Mouse (Mus musculus) heart, adult 2 months (tissue): ENCODE results near the gene Rnf212b. TPM values are rescaled to one million over a fixed set of nuclear protein-coding genes. Genes with fewer than 3 reads are reported as not detected.

ENCODE experiments used
- DNase-seq, 2 experiments: peaks; one replicate each; pipeline ENCODE4 v3.0.0; 2021
- H3K27ac ChIP-seq: fragments of 200-600 bp; 2 replicates; pipeline ENCODE4 v1.8.1; 2022
- H3K27me3 ChIP-seq: fragments of 200-500 bp; 2 replicates; pipeline ENCODE4 v1.6.1; 2012; ENCODE audit warnings: mild to moderate bottlenecking, low read length, inconsistent platforms, mixed read lengths; ENCODE audit not compliant: control insufficient read depth, insufficient read depth
- H3K36me3 ChIP-seq: fragments of 200-500 bp; 2 replicates; pipeline ENCODE4 v1.6.1; 2012; ENCODE audit warnings: low read length, inconsistent platforms; ENCODE audit not compliant: control insufficient read depth, insufficient read depth
- H3K4me1 ChIP-seq: fragments of 200-500 bp; 2 replicates; pipeline ENCODE4 v1.6.1; 2011; ENCODE audit warnings: low read length; ENCODE audit not compliant: control insufficient read depth, insufficient read depth
- H3K4me3 ChIP-seq: fragments of 200-600 bp; 2 replicates; pipeline ENCODE4 v1.8.1; 2022
- H3K79me2 ChIP-seq: fragments of 200-500 bp; replicated peaks from 2 replicates; pipeline ENCODE4 v1.6.1; 2012; ENCODE audit warnings: mild to moderate bottlenecking, inconsistent platforms, low read length, moderate library complexity, mixed read lengths; ENCODE audit not compliant: control insufficient read depth, insufficient read depth
- H3K9ac ChIP-seq: fragments of 200-500 bp; 2 replicates; pipeline ENCODE4 v1.6.1; 2012; ENCODE audit warnings: low read depth, mild to moderate bottlenecking, control low read depth, inconsistent platforms, low read length, mixed read lengths
- CTCF ChIP-seq: fragments of 200-600 bp; IDR thresholded peaks from 2 replicates; pipeline ENCODE4 v1.8.1; 2022; ENCODE audit warnings: antibody characterized with exemption, mild to moderate bottlenecking, moderate library complexity
- EP300 ChIP-seq: fragments of 200-500 bp; IDR thresholded peaks from 2 replicates; pipeline ENCODE4 v1.6.1; 2011; ENCODE audit warnings: low read depth, low read length, control low read depth; ENCODE audit not compliant: insufficient read depth
- POLR2A ChIP-seq: fragments of 200-500 bp; IDR thresholded peaks from 2 replicates; pipeline ENCODE4 v1.6.1; 2011; ENCODE audit warnings: mild to moderate bottlenecking, low read depth, low read length, control low read depth; ENCODE audit not compliant: insufficient read depth
- WGBS: fragments of 180-500 bp; shearing (Covaris S2); methylation state at CpG from one replicate; pipeline ENCODE4 v1.1.7; 2018; 5-methylcytosine and 5-hydroxymethylcytosine counted together
- intact Hi-C: fragments of 180-260 bp; cut with DNase I; formaldehyde crosslinking; loops from one replicate; pipeline ENCODE4 v1.15.1; 2025
- polyA plus RNA-seq: library from polyadenylated mRNA; depleted of rRNA; stranded (reverse); fragments of >200 nt; gene quantifications from 2 replicates; pipeline ENCODE4 v1.2.3, GENCODE M21; 2012
- total RNA-seq, 2 experiments: library from RNA; stranded (reverse); gene quantifications; 2 replicates each; pipeline ENCODE4 v1.2.3; 2021

Gene Rnf212b
- total and polyA plus RNA-seq, 3 experiments = 0.21 TPM; not detected in 2

DNA sequence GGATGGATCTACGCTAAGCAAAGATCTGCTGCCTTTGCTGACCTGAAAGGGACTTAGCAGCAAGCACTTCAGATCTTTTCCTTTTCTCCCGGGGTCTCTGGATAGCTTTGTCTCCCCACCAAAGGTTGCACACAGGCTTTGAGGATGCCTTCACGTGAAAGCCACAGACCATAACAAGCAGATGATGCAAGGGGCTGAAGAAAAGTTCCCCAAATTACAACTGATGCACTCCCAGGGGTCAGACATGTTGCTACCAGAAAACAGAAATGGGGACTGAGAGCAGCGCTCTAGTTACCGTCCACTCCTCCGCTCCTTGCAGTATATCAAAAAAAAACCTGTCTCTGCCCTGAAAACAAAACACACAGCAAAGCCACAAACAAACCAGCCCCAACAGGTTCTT is 21.8 kb upstream of the Rnf212b start:
- Histone ChIP-seq H3K9ac (no peak overlapping the region), H3K79me2 (no peaks in the 10 kb centered on the region), H3K27me3 (no peaks in the 10 kb centered on the region), H3K36me3 (no peaks in the 10 kb centered on the region), H3K4me1 (no peaks in the 10 kb centered on the region), H3K27ac (no peak overlapping the region), H3K4me3 (no peak overlapping the region)
- TF ChIP-seq POLR2A = no peak
- 75% methylated on average over 6 of the region's 6 CpGs for WGBS
- intact Hi-C loops = no loop called here
- DNase-seq = no peak

DNA sequence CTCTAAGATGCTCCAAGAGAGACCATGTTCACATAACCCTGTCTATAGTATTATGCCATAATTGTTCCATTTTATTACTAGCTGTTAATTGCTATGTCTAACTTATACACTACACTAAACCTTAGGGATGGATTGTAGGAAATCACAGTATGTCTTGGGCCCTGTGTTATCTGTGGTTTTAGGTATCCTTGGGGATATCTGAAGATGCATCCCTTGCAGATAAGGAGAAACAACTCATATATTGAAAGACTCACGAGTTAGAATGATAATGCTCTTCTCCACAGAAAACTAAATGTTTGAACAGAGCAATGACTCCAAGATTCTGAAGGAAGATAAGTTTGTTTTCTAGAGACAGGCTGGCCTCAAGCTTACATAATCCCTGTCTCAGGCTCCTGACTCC is 20.6 kb upstream of the Rnf212b start:
- H3K27ac ChIP-seq = no peak overlapping the region
- no peak for TF ChIP-seq EP300
- no peak for TF ChIP-seq POLR2A
- no peak for TF ChIP-seq CTCF
- H3K27me3 ChIP-seq = no peaks in the 10 kb centered on the region
- H3K4me1 ChIP-seq = no peaks in the 10 kb centered on the region
- H3K36me3 ChIP-seq = no peaks in the 10 kb centered on the region
- intact Hi-C loops = no loop called here
- 39% methylated on average over 1 of the region's 1 CpGs for WGBS
- H3K9ac ChIP-seq = no peak overlapping the region
- no peak for DNase-seq
- no peak overlapping the region for H3K4me3 ChIP-seq
- no peaks in the 10 kb centered on the region for H3K79me2 ChIP-seq

DNA sequence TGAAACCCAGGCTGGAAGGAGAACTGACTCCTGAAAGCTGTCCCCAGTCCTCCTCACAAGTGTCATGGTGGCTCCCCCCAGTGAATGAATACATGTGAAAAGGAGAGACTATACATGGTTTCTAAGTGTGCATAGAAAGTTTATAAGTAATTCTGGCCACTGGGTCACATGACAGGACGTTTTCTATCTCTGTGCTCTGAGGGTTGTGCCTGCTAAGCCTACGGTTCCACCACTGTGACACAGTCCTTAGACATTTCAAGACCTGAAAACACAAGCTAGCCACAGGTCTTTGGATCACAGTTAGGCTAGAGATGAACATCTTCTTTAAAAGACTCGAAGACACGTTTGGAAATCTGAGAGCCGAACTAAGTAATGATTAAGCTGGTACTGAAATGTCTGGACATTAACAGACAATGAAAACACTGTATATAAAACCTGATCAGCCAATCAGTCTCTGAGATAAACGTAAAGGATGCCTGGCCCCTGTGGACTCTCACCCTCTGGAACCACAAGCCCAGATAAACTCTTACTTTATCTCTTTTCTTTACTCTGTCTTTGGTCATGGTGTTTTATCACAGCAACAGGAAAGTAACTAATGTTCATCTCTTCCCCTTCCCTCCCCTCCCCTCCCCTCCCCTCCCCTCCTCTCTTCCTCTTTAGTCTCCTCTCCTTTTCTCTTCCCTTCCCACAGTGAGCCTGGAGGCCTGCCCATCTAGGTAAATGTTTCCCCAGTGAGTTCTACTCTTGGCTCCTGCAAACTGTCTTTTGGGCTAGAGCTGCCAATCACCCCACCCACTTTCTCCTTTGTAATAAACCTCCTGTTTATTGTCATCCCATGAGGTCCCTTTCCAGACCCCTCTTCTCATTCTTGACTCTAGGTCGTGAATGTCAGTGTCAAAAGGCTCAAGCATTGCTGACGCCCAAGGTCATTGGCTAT is 19.8 kb upstream of the Rnf212b start:
- no peaks in the 10 kb centered on the region for H3K4me1 ChIP-seq
- 70% methylated on average over 8 of the region's 8 CpGs for WGBS
- no peak for DNase-seq
- intact Hi-C loops = no loop called here
- H3K79me2 ChIP-seq = no peaks in the 10 kb centered on the region
- no peak overlapping the region for H3K9ac ChIP-seq
- no peaks in the 10 kb centered on the region for H3K27me3 ChIP-seq
- H3K4me3 ChIP-seq = no peak overlapping the region
- H3K27ac ChIP-seq = no peak overlapping the region
- TF ChIP-seq CTCF (no peak), POLR2A (no peak), EP300 (no peak)
- H3K36me3 ChIP-seq = no peaks in the 10 kb centered on the region

DNA sequence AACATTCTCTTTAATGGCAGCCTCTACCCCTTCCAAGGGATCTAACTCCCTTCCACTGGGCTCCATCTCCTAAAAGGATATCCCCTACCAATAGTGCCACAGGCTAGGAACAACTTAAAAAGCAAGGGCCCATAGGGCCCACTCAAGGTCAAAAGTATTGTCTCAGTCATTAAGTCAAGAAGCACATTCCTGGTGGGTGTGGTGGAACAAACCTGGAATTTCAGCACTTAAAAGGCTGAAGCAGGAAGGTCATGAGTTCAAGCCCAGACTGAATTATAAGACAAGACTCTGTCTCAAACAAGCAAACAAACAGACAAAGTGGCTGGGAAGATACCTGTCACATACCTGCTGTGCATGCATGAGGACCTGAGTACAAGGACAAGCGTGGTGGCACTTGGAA is 18.0 kb upstream of the Rnf212b start:
- no peak overlapping the region for H3K4me3 ChIP-seq
- H3K4me1 ChIP-seq = no peaks in the 10 kb centered on the region
- H3K9ac ChIP-seq = no peak overlapping the region
- TF ChIP-seq EP300 = no peak
- TF ChIP-seq CTCF = no peak
- TF ChIP-seq POLR2A = no peak
- no peaks in the 10 kb centered on the region for H3K27me3 ChIP-seq
- no peak for DNase-seq
- intact Hi-C loops = no loop called here
- H3K79me2 ChIP-seq = no peaks in the 10 kb centered on the region
- no peak overlapping the region for H3K27ac ChIP-seq
- 96% methylated on average over 1 of the region's 1 CpGs for WGBS
- no peaks in the 10 kb centered on the region for H3K36me3 ChIP-seq

DNA sequence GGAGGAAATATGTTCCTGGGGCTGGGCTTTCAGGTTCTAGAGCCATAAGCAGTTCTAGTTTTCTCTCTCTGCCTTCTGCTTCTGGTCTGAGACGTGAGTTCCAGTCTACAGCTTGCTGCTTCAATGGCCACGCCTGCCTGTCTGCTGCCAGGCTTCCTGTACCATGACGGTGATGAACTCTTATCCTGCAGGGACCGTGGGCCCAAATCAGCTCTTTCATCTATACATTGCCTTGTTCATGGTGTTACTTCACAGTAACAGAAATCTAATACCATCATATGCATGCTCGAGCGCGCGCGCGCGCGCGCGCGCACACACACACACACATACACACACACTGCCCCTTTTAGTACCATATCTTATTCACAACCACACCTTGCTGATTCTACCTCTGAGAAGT is 17.2 kb upstream of the Rnf212b start:
- H3K4me1 ChIP-seq = no peaks in the 10 kb centered on the region
- WGBS = 91% methylated on average over 15 of the region's 15 CpGs
- no peaks in the 10 kb centered on the region for H3K27me3 ChIP-seq
- no peak overlapping the region for H3K9ac ChIP-seq
- TF ChIP-seq EP300 (no peak), CTCF (no peak), POLR2A (no peak)
- intact Hi-C loops = no loop called here
- no peak overlapping the region for H3K4me3 ChIP-seq
- H3K36me3 ChIP-seq = no peaks in the 10 kb centered on the region
- no peaks in the 10 kb centered on the region for H3K79me2 ChIP-seq
- no peak overlapping the region for H3K27ac ChIP-seq
- no peak for DNase-seq

DNA sequence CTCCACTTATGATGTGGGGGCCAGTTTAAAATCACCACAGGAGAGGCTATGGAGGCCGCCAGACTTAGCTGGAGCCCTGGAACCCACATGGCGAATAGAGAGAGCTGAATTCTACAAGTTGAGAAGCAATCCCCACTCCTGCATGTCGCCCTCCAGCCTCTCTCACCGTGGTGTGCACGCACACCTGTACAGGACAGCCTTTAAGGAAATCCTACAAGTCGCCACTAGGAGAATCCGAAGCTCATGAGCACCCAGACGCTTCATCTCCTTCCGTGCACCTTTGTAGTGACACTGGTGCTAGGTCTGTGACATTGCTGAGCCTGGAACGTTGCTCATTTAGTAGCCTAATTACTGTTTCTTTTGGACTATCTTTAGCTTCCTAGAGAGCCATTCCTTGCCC is 14.3 kb upstream of the Rnf212b start:
- intact Hi-C loops = no loop called here
- H3K4me3 ChIP-seq = no peak overlapping the region
- WGBS = 56% methylated on average over 10 of the region's 10 CpGs

More for the DNA sequence above, 14.3 kb upstream of the Rnf212b start:
- no peaks in the 10 kb centered on the region for H3K27me3 ChIP-seq
- H3K36me3 ChIP-seq = no peaks in the 10 kb centered on the region
- H3K9ac ChIP-seq = no peak overlapping the region
- TF ChIP-seq POLR2A = no peak
- TF ChIP-seq CTCF = no peak
- TF ChIP-seq EP300 = no peak
- DNase-seq = no peak
- H3K79me2 ChIP-seq = no peaks in the 10 kb centered on the region
- H3K4me1 ChIP-seq = no peaks in the 10 kb centered on the region
- no peak overlapping the region for H3K27ac ChIP-seq
